Mouse (Mus musculus): ENCODE results near the gene Irf6. TPM values are rescaled to one million over a fixed set of nuclear protein-coding genes. Genes with fewer than 3 reads are reported as not detected.

The Irf6 gene
- total RNA-seq, 4 experiments from 2014 or later, result 1.2 to 2.7 (median 1.5) TPM

DNA sequence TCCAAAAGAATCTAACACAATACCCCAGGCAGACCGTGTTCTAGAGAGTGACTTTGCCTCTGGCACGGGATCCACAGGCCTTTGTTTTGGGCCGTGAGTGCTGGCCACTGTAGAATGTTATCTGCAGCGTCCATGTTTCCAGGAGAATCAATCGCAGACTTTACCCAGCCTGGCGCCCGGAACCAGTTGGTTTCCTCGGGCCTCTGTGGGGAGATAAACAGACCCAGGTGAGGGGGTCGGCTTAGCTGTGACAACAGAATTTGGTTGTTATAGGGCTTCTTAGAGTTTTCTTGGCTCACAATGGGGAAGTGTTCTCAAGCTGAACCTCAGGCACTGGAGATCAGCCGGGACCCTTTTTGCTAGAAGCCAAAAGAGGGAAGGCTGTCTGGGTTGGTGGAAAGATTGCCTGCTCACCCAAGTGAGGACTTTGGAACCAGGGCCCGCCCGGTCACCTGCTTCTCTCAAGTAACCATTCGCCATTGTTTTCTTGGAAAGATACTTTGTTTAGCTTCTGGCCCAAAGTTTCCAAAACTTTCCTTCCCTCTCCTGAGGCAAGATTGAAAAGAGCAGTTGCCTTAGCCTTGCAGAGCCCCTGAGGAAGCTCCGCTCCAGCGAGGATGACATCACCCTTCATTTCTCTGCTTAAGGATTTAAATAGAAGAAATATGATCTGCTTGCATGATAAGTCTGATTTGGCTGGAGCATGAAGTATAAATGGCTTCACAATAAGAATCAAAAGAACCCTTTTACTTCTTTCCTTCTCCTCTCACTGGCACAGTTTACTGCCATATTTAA lies 3.6 kb downstream of the Irf6 start:
- DNase-seq (ENCODE audit: low spot score in 2 of 2), result no peak

DNA sequence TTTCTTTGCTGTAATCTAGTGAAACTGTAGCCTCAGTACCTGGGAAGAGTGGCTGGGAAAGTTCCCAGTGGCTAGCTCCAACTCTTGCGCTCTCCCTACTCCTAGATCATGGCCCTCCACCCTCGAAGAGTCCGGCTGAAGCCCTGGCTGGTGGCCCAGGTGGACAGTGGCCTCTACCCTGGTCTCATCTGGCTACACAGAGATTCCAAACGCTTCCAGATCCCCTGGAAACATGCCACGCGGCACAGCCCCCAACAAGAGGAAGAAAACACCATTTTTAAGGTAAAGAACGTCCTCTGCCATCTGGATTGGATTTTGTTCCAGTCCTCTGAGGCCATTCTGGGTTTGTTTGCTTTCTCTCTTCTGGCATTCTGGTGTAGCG lies 4.2 kb downstream of the Irf6 start:
- no peak for DNase-seq (ENCODE audit: low spot score in 2 of 2)

DNA sequence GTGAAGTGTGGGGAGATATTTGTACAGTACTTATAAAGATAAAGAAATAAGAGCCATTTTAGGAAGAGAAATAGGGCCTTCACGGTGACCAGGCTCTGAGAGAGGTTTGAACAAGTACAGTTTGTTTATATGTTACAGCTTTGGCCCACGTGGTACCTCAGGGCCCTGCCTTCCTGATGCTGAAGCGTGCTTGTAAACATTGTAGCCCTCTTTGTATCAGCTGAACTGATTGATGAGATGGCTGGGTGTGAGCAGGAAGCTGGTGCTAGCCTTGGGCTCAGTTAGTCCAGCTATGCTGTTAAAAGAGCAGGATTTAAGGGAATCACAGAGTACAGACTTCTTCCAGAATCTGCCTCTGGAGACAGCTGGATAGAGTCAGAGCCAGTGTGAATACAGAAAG lies 6.3 kb downstream of the Irf6 start:
- no peak for DNase-seq (ENCODE audit: low spot score in 2 of 2)

DNA sequence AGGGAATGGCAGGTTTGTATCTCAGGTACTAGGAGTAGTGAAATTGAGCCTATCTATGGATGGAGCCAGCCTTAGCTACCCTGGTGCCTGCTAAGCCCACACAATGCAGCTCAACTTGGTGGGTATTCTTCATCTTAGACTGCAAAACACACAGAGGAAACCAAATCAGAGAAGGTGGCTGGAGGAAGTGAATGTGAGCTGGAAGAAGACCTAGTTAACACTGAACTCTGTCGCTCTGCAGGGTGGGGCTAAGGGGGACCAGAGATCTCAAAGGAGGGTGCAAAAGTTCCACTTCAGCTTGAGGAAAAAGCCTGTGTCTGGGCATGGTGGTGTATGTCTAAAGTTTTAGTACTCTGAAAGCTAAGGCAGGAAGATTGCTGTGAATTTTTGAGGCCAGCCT lies 6.7 kb downstream of the Irf6 start:
- DNase-seq (ENCODE audit: low spot score in 2 of 2), result no peak

DNA sequence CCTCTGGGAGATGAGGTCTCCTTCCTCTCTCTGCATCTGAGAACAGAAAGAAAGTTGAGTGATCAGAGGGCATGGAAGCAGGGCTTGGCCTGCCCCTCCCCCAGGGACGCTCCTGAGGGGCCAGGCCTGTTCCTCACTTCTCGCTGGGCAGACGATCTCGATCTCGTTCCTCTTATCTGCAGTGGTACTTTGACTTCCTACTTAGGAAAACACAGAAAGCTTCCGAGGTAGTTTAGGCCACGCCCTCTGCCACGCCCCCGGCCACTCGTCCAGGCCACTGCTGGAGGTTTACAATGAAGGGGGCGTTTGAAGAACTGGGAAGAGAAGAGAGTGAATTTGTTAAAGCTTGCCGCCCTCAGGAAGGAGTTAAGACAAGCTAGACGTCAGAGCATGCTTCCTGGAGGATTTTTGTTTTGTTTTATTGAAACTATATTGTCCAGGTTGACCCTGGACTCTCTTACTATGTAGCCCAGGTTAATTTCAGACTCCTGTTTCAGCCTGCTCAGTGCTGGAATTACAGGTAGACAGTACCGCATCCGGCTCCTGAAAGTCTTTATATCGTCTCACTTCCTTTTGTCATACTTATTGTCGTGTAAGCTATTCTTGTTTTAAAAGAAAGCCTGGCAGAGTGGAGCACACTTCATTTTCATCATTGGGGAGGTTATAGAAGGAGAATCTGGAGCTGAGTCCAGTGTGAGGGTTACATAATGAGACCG lies 7.6 kb downstream of the Irf6 start:
- no peak for DNase-seq (ENCODE audit: low spot score in 2 of 2)

DNA sequence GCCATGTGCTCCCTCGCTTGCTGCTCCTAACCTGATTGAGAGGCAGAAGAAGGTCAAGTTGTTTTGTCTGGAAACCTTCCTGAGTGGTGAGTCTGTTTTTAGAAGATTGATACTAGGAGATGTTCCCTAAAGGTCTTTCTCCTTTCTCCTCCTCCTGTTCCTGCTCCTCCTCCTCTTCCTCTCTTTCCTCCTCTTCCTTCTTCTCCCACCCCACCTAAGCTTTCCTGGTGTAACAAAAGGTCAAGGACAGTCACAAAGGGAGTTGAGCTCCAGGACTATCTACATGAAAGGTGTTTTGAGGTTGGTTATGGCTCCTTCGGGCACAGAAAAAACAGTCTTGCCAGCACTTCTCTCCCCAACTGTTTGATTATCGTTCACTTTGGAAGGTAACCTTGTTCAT lies 14.8 kb downstream of the Irf6 start, which contains the start of gene A130010J15Rik:
Gene A130010J15Rik, plus strand, starts transcription at position 301 of the 400 bp plus-strand sequence.
- no peak for DNase-seq (ENCODE audit: low spot score in 2 of 2)

DNA sequence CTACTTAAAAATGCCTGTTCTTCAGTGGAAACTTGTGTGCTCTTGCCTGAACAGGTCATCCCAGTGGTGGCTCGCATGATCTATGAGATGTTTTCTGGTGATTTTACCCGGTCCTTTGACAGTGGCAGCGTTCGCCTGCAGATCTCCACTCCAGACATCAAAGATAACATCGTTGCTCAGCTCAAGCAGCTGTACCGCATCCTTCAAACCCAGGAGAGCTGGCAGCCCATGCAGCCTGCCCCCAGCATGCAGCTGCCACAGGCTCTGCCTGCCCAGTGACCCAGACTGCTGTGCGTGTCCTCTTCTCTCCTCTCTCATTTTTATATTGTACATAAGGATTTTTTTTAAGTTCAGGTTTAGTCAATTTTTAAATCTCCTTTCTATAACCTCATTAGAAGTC lies 16.3 kb downstream of the Irf6 start:
- DNase-seq (ENCODE audit: low spot score in 2 of 2), result no peak

DNA sequence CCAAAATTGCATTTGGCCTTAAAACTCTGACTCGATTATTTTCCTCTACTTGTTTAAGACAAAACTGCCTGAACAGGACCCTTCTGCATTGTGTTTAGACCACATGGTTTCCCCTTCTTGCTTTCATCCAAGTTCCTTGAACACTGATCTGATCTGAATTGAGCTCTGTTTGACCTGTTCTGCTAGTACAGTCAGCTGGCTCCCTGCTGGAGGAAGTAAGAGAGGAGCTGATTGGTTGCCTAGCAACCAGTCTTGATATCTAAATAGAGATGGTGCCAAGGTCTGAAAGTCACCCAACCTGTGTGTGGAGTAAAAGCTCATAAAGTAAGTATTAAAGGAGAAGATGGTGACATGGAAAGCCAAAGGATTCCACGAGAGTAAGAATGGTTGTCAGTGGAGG lies 16.9 kb downstream of the Irf6 start:
- no peak for DNase-seq (ENCODE audit: low spot score in 2 of 2)

DNA sequence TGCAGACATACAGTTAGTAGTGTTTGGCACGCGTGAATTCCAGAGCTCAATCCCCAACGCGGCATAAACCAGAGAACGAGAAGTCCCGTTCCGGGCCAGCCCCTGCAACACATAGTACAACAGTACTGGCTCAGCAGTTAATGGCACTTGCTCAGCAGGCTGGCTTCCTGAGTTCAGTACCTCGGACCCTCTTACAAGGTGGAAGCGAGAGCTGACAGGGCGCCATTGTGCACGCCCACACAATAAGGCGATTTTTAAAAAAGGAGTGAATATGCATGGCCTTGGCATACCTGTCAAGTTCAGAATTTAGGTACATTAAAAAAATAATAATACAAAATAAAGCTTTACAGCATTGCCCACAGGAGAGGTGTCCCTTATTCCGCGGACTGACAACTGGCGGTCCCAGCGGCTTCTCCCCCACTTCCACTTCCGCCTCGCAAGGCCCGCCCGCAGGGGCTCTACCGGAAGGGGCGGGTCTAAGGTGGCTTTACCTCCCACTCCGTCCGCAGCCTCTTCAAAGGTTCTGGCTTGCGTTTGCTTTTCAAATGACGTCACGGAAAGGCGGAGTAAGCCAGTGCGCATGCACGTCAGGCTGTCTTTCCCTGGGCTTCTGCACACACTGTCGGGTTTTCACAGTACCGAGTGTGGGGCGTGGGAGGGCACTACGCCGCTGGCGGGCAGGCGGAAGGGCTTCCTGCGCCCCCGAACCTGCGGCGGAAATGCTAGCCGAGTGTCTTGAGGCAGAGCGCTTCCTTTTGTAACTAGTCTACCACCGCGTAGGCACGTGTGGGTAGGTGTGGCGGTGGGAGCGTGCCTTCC lies 20.3 kb downstream of the Irf6 start:
- peak; percentile 84 to 96 for DNase-seq (ENCODE audit: low spot score in 2 of 2)

DNA sequence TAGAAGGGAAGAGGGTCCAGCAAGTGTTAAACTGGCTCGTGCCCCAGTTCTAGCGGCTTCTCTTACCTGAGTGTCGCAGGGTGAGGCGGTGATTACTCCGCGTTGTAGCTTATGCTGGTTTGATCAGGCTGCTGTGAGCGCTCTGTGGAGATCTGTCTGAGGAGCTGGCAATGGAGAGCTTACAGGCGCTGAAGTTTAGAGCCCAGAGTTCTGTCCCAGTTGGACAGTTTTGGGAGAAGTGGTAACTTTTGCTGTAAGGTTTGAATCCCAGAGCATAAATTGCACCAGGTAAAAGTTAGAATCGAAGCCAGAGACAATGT lies 20.9 kb downstream of the Irf6 start:
- no peak for DNase-seq (ENCODE audit: low spot score in 2 of 2)

DNA sequence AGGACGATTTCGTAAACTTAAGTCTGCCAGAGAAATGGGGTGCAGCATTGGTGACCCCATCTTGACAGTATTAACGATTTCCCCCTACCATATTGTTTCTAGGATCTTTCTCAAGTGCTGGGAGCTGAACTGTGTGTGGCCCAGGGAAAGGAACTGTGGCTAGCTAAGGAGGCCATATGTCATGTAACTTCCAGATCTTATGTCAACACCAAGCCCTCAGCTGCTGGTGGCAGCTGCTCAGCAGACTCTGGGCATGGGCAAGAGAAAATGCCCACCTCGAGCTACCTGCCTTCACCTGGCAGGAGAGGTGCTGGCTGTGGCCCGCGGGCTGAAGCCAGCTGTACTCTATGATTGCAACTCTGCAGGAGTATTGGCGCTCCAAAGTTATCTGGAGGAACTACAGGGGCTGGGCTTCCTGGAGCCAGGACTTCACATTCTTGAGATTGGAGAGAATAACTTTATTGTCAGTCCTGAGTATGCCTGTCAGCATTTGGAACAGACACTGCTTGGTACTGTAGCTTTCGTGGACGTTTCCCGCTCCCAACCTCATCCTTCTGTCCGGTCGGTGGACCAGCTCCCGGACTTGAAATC lies 21.3 kb downstream of the Irf6 start:
- no peak for DNase-seq (ENCODE audit: low spot score in 2 of 2)

DNA sequence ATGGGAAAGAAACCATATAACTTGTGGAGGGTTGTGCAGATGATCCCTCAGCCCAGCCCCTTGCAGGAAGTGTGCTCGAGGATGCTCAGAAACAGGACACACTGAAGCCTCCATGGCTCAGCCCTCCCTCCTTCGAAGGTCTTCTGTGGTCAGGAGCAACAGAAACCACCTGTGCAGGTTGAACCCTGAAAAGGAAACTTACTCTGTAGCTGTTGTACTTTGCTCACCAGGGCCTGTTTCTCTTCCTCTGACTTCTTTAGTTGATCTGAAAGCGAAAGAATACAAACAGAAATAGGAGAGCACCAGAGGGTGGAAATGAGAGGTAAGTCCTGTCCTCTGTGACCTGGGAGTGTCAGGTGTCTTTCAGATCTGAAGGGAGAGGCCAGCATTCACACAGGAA lies 28.2 kb downstream of the Irf6 start:
- DNase-seq (ENCODE audit: low spot score in 2 of 2), result no peak

DNA sequence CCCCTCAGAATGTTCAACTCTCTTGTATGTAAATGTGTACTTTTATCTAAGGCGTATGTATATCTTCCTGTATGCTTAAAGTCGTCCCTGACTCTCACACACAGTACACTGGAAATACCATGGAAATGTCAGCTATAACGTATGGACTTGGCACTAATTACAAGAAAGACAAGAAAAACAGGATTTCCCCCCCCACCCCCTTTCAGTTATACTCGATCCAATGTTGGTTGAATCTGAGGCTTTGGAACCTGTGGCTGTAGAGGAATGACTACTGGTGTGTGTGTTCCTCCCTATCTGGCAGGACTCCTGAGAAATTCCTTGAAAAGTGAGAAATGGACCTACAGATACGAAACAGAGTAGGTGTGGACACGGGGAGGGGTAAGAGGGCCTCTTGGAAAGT lies 35.3 kb downstream of the Irf6 start:
- DNase-seq (ENCODE audit: low spot score in 2 of 2), result no peak

DNA sequence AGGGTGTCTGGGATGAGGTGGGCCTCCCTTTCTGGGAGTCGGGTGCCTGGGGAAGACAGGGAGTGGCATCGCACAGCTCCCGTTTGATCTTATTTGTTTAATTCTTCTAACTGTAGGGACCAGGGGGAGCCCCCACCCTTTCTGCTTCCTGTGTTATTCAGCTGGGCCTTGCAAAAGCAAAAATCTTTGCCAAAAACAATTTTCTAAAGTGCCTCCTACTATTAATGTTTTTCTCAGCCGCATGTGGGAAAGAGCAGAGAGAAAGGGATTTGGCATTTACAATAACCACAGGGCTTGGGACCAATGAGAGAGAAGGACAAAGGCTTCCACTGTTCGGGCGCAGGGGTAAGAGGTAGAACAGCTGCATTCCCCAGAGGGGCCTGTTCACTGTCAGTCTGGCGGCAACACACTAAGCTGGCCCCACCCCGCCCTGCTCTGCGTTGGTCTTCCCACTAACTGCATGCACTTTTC lies 36.3 kb downstream of the Irf6 start:
- DNase-seq (ENCODE audit: low spot score in 2 of 2), result peak in 1 of 2 experiments; percentile 34

DNA sequence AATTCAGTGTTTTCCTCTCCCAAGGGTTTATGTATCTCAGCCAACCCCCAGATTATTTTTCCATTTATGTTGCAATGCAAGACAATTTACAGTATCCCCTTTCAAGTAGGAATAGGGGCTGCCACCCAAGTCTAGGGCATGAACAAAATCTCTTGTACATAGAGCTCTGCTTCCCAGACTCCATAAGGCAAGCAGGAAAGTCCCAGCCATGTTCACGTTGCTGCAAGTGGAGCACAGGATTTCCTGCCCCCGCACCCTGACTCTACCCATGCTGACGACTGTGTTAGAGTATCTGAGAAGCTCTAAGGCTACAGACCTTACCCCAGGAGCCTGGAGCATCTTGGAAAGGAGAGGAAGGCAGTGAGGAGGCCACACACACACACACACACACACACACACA lies 36.9 kb downstream of the Irf6 start:
- DNase-seq (ENCODE audit: low spot score in 2 of 2), result no peak

DNA sequence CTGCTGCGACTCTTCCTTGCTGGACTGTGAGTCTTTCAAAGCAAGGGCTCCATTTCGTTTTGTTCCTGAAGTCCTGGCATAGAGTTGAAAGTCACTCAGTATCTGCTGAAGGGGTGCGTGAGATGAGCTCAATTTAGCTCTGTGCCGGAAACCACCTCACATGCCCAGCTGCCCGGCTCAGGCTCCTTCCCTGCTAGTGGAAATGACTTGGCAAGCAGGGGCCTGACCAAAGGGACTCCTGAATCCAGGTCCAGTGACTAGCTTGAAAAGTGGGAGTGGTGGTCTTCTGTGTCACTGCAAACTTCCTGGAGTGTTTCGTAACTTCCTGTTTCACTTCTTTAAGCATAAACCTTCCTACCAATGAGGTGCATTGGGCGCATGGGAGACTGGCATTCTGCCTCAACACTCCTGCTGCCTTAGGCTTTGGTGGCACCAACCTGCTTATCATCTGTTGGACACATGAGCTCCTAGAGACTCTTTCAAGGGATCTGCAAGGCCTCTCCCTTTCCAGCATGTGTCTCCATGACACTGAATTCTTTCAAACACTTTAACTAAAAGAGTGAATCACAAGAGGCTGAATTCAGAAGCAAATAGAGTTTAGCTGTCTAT lies 38.9 kb downstream of the Irf6 start:
- DNase-seq (ENCODE audit: low spot score in 2 of 2), result no peak

DNA sequence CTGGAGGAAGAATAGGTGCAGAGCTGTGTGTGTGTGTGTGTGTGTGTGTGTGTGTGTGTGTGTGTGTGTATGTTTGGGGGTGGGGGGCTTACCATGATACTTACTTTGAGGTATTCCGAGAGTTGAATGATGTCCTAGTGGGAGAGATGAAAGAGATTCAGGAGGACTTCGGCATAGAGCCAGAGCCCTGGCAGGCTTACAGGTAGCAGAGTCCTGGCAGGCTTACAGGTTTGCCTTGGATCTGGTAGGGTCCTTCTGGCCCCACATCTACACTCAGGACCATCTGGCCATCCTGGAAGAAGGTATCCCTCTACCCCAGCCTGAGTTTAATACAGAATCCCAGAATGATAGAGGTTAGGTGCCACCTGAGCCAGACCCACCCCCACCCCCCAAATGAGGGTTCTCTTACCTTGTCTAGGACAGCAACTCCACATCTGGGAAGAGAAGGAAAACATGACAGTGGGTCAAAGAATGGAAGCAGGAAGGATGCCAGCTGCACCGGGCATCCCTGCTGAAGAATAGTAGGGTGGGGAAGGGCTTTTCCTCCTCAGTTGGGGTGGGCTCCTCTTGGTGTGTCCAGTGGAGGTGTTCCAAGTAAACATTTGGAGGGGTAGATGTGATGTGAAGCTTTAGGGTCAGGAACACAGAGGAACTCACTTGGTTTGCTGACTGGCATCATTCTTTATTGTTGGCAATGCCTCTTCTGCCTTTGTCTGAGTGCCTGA lies 41.7 kb downstream of the Irf6 start:
- DNase-seq (ENCODE audit: low spot score in 2 of 2), result no peak

DNA sequence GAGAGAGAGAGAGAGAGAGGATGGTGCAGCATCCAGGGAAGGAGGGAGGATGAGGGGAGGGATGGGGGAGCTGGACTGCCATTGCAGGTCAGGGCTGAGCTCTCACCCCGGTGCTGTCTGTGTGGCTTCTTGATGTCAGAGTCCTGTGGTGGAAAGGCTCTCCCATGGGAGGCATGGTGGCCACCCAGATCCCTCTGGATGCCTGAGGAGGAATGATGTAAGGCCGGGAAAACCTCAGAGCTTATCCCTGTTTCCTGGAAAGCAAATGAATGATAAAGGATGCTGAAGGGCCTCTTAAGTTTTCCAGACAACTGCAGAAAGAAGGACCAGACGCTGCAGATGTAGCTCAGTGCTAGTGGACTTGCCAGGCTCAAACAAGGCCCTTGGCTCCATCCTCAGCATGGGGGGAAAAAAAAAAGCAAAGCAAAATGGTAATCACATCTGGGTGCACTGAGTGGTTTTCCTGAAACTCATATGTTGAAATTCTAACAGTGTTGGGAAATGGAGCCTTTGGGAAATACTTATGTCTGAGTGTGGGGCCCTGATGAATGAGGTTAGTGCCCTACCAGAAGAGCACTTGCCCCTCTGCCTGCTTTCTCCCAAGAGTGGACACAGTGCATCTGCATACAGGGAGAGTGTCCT lies 42.4 kb downstream of the Irf6 start:
- DNase-seq (ENCODE audit: low spot score in 2 of 2), result no peak

DNA sequence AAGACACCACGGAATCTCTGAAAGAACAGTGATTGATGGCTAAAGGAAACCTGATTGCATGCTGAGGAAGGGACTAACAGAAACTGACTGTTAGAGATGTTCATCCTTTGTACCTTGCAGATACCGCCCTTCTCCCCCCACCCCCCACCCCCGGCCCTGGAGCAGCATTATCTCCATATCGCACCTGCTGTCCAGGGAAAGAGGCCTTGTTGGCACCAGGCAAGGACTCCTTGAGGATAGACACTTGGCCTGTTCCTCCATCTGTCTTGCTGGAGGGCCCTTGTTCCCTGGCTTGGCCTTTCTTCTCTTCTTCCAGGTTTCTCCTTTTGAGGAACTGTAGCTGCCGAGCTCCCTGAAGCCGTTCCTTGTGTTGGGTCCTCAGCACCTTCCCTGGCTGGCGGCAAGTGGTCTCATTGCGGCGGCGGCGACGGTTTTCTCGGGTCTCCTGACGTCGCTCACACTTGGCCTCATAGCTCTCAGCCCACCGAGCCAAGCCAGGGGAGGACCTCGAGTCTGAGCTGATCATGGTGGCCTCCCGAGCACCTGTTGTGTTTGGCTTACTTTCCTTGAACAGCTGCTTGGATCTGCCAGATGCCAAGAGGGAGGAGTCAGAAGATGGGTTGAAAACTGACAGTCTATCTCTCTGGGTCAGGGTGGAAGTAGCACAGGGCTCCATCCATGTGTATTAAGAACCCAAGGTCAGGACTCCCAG lies 44.7 kb downstream of the Irf6 start:
- no peak for DNase-seq (ENCODE audit: low spot score in 2 of 2)

DNA sequence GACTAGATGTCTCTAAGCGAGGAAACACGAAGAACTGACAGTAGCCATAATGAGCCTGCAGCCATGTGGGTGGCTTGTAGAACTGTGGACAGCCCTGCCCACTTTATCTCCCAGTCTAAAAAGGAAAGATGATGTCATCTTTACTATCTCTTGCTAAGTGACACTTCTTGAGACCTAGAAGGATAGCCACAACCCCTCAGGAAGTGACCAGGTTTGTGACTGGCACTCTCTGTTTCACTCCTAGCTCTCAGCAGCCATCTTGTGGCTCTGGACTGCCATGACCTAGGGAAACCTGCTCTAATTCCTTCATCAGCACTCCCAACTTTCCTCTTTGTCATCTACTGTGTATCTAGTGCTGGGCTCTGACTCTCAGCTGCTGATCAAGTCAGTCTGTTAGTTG lies 45.4 kb downstream of the Irf6 start:
- no peak for DNase-seq (ENCODE audit: low spot score in 2 of 2)
